Mouse (Mus musculus): ENCODE results near the gene Sox6.

GRCm38 (mm10) chr7:115776324-115776723 is 262.3 kb downstream of the Sox6 start:
- no peak for TF ChIP-seq POLR2A (IDR thresholded peaks at IDR 0.05; ENCODE audit: borderline replicate concordance, low read depth, low read length)
- no peak for TF ChIP-seq CTCF (IDR thresholded peaks at IDR 0.05; ENCODE audit: low read depth, low read length)
